Mouse (Mus musculus) embryonic facial prominence, embryonic 14.5 days (tissue): Measurements from ENCODE around the gene Phf21a. TPM values are rescaled to one million over a fixed set of nuclear protein-coding genes. Genes with fewer than 3 reads are reported as not detected.

Experiments used
- ATAC-seq: fragments of 200-750 bp; cut with Nextera tagmentation; 2 replicates; pipeline ENCODE4 v1.8.0; 2017; ENCODE audit warnings: low read depth, moderate number of reproducible peaks, moderate TSS enrichment
- DNase-seq: peaks from one replicate; pipeline ENCODE4 v3.0.0-alpha.2; 2015; ENCODE audit warnings: low spot score
- H3K27ac ChIP-seq: fragments of 300-500 bp; sonication (generic); replicated peaks from 2 replicates; pipeline ENCODE4 v1.5.1; 2014; ENCODE audit warnings: low read depth, mild to moderate bottlenecking, low read length, moderate library complexity
- H3K27me3 ChIP-seq: fragments of 300-500 bp; sonication (generic); replicated peaks from 2 replicates; pipeline ENCODE4 v1.6.1; 2014; ENCODE audit warnings: low read length; ENCODE audit not compliant: control insufficient read depth, insufficient read depth
- H3K36me3 ChIP-seq: fragments of 300-500 bp; sonication (generic); 2 replicates; pipeline ENCODE4 v1.6.1; 2014; ENCODE audit warnings: low read length, mixed read lengths; ENCODE audit not compliant: control insufficient read depth, insufficient read depth
- H3K4me1 ChIP-seq: fragments of 300-500 bp; sonication (generic); 2 replicates; pipeline ENCODE4 v1.6.1; 2014; ENCODE audit warnings: antibody characterized with exemption, low read length; ENCODE audit not compliant: control insufficient read depth, insufficient read depth
- H3K4me2 ChIP-seq: fragments of 300-500 bp; sonication (generic); 2 replicates; pipeline ENCODE4 v1.6.1; 2014; ENCODE audit warnings: low read depth, mild to moderate bottlenecking, low read length, moderate library complexity, mixed read lengths
- H3K4me3 ChIP-seq: fragments of 300-500 bp; sonication (generic); 2 replicates; pipeline ENCODE4 v1.5.1; 2014; ENCODE audit warnings: low read depth, mild to moderate bottlenecking, low read length
- H3K9ac ChIP-seq: fragments of 300-500 bp; sonication (generic); 2 replicates; pipeline ENCODE4 v1.6.1; 2014; ENCODE audit warnings: low read depth, mild to moderate bottlenecking, low read length, moderate library complexity, mixed read lengths
- H3K9me3 ChIP-seq: fragments of 300-500 bp; sonication (generic); 2 replicates; pipeline ENCODE4 v1.6.1; 2016; ENCODE audit warnings: low read length; ENCODE audit not compliant: control insufficient read depth
- WGBS: fragments of 180-500 bp; shearing (Covaris S2); extraction: QIAGEN DNeasy Blood & Tissue Kit; methylation state at CpG from one replicate; pipeline ENCODE4 v1.1.7; 2014; 5-methylcytosine and 5-hydroxymethylcytosine counted together
- polyA plus RNA-seq: library from polyadenylated mRNA; unstranded; fragments of >200 nt; fragmentation: Nextera tagmentation; extraction: Ambion mirVana; gene quantifications from 2 replicates; pipeline ENCODE4 v1.2.1, GENCODE M21; 2014

Phf21a gene
- polyA plus RNA-seq, 1 experiment from 2014 or later: 24.8 TPM

GRCm38 (mm10) chr2:92257372-92257956, 164.5 kb downstream of the Phf21a start:
- Histone ChIP-seq H3K4me2 (no peak overlapping the region), H3K4me1 (peaks cover 15% of the 10 kb centered on the region; the same call in 1 of the 2 replicates), H3K9ac (no peak overlapping the region), H3K4me3 (no peak overlapping the region), H3K9me3 (no peaks in the 10 kb centered on the region), H3K27ac (no peak overlapping the region), H3K36me3 (peaks cover 23% of the 10 kb centered on the region), H3K27me3 (no peaks in the 10 kb centered on the region)
- no peak for ATAC-seq
- peak; percentile 11 for DNase-seq
- WGBS: 47% methylated on average over 4 of the region's 4 CpGs

GRCm38 (mm10) chr2:92259924-92260323, 167.0 kb downstream of the Phf21a start:
- WGBS: 80% methylated on average over 2 of the region's 2 CpGs
- no peak overlapping the region for H3K27ac ChIP-seq
- no peak for ATAC-seq

GRCm38 (mm10) chr2:92266100-92266617, 173.2 kb downstream of the Phf21a start:
- 75% methylated on average over 9 of the region's 9 CpGs for WGBS
- no peaks in the 10 kb centered on the region for H3K27me3 ChIP-seq
- no peaks in the 10 kb centered on the region for H3K9me3 ChIP-seq
- no peak overlapping the region for H3K9ac ChIP-seq
- H3K4me1 ChIP-seq: no peaks in the 10 kb centered on the region
- DNase-seq (no peak), ATAC-seq (no peak)
- no peak overlapping the region for H3K4me2 ChIP-seq
- H3K36me3 ChIP-seq: no peaks in the 10 kb centered on the region; the same call in 1 of the 2 replicates
- H3K27ac ChIP-seq: no peak overlapping the region
- no peak overlapping the region for H3K4me3 ChIP-seq

More at GRCm38 (mm10) chr2:92259924-92260323, 167.0 kb downstream of the Phf21a start:
- no peaks in the 10 kb centered on the region for H3K27me3 ChIP-seq
- no peak overlapping the region for H3K9ac ChIP-seq
- no peaks in the 10 kb centered on the region for H3K9me3 ChIP-seq
- DNase-seq: no peak
- H3K4me2 ChIP-seq: no peak overlapping the region
- H3K4me1 ChIP-seq: peaks cover 15% of the 10 kb centered on the region; the same call in 1 of the 2 replicates
- H3K4me3 ChIP-seq: no peak overlapping the region
- peaks cover 21% of the 10 kb centered on the region for H3K36me3 ChIP-seq

- Histone ChIP-seq H3K4me2 (no peak overlapping the region), H3K9me3 (no peaks in the 10 kb centered on the region), H3K4me1 (0 out of 2 replicates have a peak, but pooled peaks cover 2% of the 10 kb centered on the region), H3K9ac (no peak overlapping the region), H3K4me3 (no peak overlapping the region), H3K27me3 (no peaks in the 10 kb centered on the region), H3K36me3 (no peaks in the 10 kb centered on the region; the same call in 1 of the 2 replicates), H3K27ac (no peak overlapping the region)
- DNase-seq (no peak), ATAC-seq (no peak)
- 87% methylated on average over 5 of the region's 5 CpGs for WGBS
Measured at GRCm38 (mm10) chr2:92269227-92269626, 176.3 kb downstream of the Phf21a start.

GRCm38 (mm10) chr2:92272510-92272909, 179.6 kb downstream of the Phf21a start:
- peak; percentile 67 for DNase-seq

GRCm38 (mm10) chr2:92273101-92273801, 180.3 kb downstream of the Phf21a start:
- H3K9me3 ChIP-seq: no peaks in the 10 kb centered on the region
- ATAC-seq (no peak), DNase-seq (peak; percentile 27)
- no peak overlapping the region for H3K27ac ChIP-seq
- H3K36me3 ChIP-seq: no peaks in the 10 kb centered on the region; the same call in 1 of the 2 replicates
- WGBS: 80% methylated on average over 6 of the region's 6 CpGs
- H3K27me3 ChIP-seq: no peaks in the 10 kb centered on the region
- 0 out of 2 replicates have a peak, but pooled peaks cover 2% of the 10 kb centered on the region for H3K4me1 ChIP-seq
- H3K4me3 ChIP-seq: no peak overlapping the region
- no peak overlapping the region for H3K4me2 ChIP-seq
- no peak overlapping the region for H3K9ac ChIP-seq

More at GRCm38 (mm10) chr2:92272510-92272909, 179.6 kb downstream of the Phf21a start:
- no peak overlapping the region for H3K9ac ChIP-seq
- H3K4me2 ChIP-seq: no peak overlapping the region
- 0 out of 2 replicates have a peak, but pooled peaks cover 2% of the 10 kb centered on the region for H3K4me1 ChIP-seq
- no peak overlapping the region for H3K27ac ChIP-seq
- H3K27me3 ChIP-seq: no peaks in the 10 kb centered on the region
- H3K36me3 ChIP-seq: no peaks in the 10 kb centered on the region; the same call in 1 of the 2 replicates
- no peak for ATAC-seq
- no peak overlapping the region for H3K4me3 ChIP-seq
- 43% methylated on average over 2 of the region's 2 CpGs for whole genome bisulfite sequencing
- no peaks in the 10 kb centered on the region for H3K9me3 ChIP-seq

GRCm38 (mm10) chr2:92273802-92274183, 180.9 kb downstream of the Phf21a start:
- no peak overlapping the region for H3K27ac ChIP-seq
- no peak overlapping the region for H3K9ac ChIP-seq
- ATAC-seq: no peak
- no peaks in the 10 kb centered on the region; the same call in 1 of the 2 replicates for H3K36me3 ChIP-seq
- no peak for DNase-seq
- no peaks in the 10 kb centered on the region for H3K9me3 ChIP-seq
- no peak overlapping the region for H3K4me3 ChIP-seq
- WGBS: 91% methylated on average over 4 of the region's 4 CpGs
- no peaks in the 10 kb centered on the region for H3K27me3 ChIP-seq
- H3K4me2 ChIP-seq: no peak overlapping the region
- 0 out of 2 replicates have a peak, but pooled peaks cover 2% of the 10 kb centered on the region for H3K4me1 ChIP-seq

- no peaks in the 10 kb centered on the region for H3K9me3 ChIP-seq
- no peak overlapping the region for H3K27ac ChIP-seq
- H3K4me1 ChIP-seq: 0 out of 2 replicates have a peak, but pooled peaks cover 2% of the 10 kb centered on the region
- 79% methylated on average over 3 of the region's 3 CpGs for WGBS
- H3K9ac ChIP-seq: no peak overlapping the region
- DNase-seq (no peak), ATAC-seq (no peak)
- H3K36me3 ChIP-seq: no peaks in the 10 kb centered on the region
- H3K27me3 ChIP-seq: no peaks in the 10 kb centered on the region
- H3K4me2 ChIP-seq: no peak overlapping the region
- no peak overlapping the region for H3K4me3 ChIP-seq
Measured at GRCm38 (mm10) chr2:92277787-92278186, 184.9 kb downstream of the Phf21a start.
